Mouse (Mus musculus) heart, postnatal 4 days (tissue): ENCODE results near the gene Zfhx3. TPM values are rescaled to one million over a fixed set of nuclear protein-coding genes. Genes with fewer than 3 reads are reported as not detected.

Experiments
- DNase-seq: peaks from one replicate; pipeline ENCODE4 v3.0.0; 2021
- total RNA-seq, 2 experiments: library from RNA; stranded (reverse); gene quantifications; 2 replicates each; pipeline ENCODE4 v1.2.3; 2021

Zfhx3 gene
- total RNA-seq, 2 experiments from 2014 or later = 9.7 to 11.5 TPM

DNA sequence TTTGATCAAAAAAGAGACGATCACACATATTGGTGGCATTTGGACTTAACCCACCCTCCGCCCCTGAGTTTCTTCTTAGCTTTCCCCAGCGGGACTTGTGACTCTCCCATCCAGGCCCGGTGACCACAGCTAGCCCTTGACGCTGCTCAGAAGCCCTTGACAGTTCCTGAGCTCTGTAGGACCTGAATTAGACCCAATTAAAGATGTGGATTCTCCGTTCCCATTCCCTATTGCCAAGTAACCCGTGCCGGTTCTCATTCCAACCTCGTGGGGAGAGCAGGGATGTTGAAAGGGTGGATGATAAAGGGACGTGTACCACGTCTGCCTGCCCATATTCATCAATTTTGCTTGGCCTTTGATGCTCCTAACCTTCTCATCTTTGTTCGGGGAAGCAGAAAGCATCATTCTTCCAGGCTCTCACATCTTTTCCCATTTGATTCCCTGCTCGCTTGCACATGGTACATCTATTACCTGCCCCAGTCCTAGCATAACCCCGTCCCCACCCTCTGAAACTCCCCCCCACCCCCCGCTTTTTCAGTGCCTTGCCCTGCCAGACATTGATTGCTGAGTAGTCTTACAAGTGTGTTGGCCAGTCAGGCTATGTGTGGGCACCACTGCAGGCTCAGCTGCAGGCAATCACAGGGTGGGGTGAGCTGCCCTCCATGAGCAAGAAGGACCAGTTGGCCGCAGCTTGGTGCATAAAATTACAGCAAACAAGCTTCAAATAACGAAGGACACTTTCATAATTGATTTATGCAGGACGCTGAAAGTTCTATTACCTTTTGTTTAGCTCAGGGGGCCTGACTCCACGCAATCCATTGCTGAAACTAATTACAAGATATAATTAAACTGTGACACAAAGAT, 525.0 kb downstream of the Zfhx3 start:
- DNase-seq = no peak

DNA sequence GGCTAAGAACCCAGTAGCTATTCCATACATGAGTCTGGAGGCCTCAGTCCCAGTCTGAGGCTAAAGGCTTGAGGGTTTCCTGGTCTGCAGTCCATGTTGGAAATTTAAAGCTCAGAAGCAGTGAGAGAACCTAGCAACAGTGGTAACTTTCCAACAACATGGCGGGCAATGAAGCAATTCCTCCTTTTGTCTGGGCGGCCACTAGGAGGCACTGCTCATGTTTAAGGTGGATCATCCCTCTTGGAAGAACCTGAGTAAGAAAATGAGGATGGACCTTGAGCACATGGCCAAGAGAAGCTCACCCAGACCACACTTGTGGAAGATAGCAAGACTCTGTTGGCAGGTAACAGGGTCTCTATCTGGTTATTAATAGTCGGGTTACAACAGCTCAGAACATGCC, 527.8 kb downstream of the Zfhx3 start:
- no peak for DNase-seq

DNA sequence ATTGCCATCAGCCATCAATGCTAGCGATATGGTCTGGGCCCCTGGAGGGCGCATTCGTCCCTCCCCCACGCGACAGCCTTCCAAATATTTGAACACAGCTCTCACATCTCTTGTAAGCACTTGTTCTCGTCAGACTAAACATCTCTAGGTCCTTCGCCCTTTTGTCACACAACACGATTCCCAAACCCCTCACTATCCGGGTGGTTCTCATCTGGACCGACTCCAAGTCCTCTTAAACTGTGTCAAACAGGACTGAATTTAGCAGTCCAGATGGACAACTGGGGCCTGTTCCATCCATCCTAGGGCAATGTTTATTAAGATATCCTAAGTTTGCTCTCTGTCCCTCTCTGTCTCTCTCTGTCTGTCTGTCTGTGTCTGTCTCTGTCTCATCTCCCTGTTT, 532.1 kb downstream of the Zfhx3 start:
- DNase-seq = no peak

GRCm38 (mm10) chr8:108478131-108478530, 535.7 kb downstream of the Zfhx3 start:
- DNase-seq = no peak

DNA sequence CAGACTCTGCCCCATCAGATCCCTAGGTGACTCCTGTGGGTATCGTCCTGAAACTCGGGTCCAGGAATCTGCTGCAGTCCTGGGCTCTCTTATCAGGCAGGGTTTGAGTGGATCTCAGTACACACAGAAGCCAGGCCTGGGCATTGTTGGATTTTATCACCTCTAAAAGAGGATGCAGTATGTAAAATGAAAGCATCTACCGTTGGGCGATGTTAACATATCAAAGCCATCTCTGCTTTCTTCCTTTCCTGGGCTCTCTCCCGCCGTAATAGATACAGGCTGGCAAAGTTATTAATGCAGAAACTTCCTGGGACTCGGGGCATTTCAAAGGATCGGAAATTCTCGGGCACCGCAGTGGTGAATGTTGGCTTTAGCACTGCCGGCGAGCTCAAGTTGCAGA, 537.7 kb downstream of the Zfhx3 start:
- DNase-seq = no peak

DNA sequence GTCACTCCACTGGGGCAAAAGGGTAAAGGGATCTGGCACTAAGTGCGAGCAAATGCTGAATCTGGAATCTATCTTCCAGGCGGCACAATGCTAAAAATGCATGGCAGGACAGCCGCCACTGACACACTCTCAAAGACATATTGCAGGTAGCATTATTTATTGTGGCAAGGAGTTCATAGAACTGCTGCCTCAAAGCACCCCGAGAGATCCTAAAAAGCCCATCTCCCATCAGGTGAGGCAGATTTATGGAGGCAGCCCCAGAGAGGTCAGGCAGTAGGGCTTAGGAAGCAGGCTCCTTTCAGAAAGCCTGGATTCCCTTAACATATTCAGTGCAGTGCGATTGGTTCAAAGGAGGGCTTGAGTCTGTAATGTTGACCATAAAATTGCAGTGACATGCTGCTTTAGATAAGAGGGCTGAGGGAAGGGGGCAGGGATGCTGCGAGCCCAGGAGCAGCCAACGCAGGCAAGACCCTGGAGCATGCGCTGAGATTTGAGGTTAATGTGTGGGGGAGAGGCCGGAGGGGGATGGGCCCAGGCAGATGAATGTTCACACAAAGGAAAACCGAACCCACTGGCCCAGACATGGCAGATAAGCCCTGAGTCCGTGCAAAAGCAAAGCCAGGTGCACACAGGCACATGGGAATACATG, 538.8 kb downstream of the Zfhx3 start:
- DNase-seq = no peak

- DNase-seq = no peak
Measured at GRCm38 (mm10) chr8:108496101-108496500, 553.7 kb downstream of the Zfhx3 start.

DNA sequence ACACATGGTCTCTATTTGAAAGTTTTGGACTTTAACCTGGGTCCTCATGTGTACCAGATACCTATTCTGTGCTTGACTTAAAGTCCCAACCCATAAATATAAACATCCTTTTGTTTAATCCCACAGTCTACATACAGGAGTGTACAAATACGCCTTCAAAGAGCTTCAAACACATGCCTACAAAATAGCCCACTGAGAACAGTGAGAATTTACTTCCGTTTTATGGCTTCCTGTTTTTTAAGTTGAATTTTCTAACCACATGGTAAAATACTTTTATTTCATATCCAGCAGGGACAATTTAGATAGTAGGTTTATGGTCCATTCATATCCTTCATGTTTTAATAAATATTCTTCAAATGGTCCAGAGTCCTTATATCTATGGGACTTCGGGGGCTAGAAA, 564.3 kb downstream of the Zfhx3 start:
- DNase-seq = no peak

DNA sequence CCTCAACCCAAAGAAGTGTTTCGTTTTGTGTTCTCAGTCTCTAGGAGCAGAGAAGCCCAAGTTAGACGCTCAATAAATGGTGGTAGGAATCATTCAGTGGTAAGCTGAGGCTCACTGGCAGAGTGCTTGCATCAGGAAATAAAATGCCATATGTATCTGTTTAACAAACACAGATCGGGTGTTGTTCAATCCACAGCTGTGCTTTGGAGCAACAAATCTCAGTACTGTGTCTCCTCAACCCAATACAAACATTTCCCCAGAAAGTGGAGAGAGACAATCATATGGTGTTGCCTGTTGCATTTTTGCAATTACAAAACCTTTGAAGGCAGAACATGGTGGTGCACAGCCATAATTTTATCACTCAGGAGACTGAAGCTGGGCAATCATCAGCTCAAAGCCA, 565.3 kb downstream of the Zfhx3 start:
- DNase-seq = no peak

GRCm38 (mm10) chr8:108510641-108511325, 568.3 kb downstream of the Zfhx3 start:
- DNase-seq = no peak

DNA sequence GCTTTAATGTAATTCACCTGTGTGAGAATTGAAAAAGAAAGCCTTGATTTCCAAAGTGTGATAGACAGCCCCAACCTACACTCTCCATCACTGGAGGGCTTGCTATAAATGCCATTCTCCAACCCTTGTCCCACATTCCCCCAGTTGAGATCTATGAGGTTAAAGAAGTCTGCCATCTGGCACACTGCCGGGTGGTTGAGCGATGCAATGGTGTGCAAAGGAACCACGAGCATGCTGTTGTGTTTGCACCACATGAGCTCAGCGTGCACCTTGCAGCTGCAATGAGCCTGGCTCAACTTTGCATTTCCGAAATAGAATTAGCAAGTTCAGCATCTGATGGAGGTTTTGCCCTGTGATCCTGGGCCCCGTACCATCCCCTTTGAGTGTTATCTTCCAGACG, 575.7 kb downstream of the Zfhx3 start:
- no peak for DNase-seq

- no peak for DNase-seq
Measured at GRCm38 (mm10) chr8:108522050-108522449, 579.6 kb downstream of the Zfhx3 start.

GRCm38 (mm10) chr8:108529421-108529820, 587.0 kb downstream of the Zfhx3 start:
- no peak for DNase-seq

- no peak for DNase-seq
Measured at GRCm38 (mm10) chr8:108535121-108535876, 592.9 kb downstream of the Zfhx3 start.

GRCm38 (mm10) chr8:108536186-108536585, 593.7 kb downstream of the Zfhx3 start:
- DNase-seq = no peak

- no peak for DNase-seq
Measured at GRCm38 (mm10) chr8:108536911-108537351, 594.5 kb downstream of the Zfhx3 start.

DNA sequence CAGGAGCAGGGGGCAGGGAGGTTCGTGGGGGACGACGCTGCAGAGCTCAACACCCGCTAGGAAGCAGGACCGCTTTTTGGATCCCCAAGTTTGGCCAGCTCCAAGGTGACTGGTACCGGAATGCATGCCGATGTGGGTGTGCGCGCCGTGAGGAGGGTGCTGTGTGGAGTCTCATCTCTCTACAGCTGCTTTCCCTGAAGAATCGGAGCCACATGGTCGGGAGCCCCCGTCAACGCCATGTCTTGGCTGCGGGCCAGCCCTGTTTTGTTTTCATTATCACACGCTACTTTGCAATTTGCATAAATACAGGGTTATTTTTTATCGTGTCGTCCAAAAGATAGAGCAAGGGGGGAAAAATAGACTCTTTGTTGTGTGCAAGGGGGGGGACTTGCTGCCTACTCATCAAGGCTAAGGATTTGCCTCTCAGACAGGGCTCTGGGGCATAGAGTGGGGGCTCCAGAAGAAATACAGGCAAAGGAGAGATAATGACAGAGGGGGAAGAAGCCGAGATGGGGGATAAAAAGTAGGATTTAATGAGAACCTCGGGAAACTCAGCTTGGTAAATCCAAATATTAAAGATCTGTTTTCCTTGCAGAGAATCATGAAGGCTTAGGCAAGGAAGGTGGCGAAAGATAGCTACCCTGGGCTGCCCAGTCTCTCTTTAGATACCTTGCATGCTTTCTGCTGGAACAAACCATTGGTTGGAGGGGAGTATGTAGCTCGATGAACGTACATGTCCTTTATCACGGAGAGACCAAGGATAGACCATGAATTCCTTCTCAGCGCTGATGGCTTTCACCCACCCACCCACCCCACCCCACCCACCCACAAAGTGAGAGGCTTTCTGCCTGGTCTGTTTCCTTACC, 595.5 kb downstream of the Zfhx3 start:
- DNase-seq = no peak

GRCm38 (mm10) chr8:108538929-108539555, 596.6 kb downstream of the Zfhx3 start:
- DNase-seq = no peak

DNA sequence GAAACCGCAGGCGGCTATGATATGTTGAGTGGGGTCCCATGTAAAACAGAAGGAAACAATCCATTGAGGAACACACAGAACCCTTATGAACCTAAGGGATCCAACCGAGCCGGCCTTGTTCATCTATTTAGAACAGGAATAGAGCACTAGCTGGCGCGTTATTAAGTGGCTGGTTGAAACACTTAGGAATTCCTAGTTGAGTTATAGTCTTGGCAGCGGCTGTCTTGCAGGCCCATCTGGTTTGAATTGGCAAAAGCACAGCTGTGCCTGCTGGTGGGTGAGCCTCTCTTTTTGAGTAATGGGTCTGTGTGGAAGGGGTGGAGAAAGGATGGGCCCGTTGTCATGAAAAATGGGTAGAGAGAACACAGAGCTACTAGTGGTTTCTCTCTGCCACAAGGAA, 610.1 kb downstream of the Zfhx3 start:
- DNase-seq = no peak

DNA sequence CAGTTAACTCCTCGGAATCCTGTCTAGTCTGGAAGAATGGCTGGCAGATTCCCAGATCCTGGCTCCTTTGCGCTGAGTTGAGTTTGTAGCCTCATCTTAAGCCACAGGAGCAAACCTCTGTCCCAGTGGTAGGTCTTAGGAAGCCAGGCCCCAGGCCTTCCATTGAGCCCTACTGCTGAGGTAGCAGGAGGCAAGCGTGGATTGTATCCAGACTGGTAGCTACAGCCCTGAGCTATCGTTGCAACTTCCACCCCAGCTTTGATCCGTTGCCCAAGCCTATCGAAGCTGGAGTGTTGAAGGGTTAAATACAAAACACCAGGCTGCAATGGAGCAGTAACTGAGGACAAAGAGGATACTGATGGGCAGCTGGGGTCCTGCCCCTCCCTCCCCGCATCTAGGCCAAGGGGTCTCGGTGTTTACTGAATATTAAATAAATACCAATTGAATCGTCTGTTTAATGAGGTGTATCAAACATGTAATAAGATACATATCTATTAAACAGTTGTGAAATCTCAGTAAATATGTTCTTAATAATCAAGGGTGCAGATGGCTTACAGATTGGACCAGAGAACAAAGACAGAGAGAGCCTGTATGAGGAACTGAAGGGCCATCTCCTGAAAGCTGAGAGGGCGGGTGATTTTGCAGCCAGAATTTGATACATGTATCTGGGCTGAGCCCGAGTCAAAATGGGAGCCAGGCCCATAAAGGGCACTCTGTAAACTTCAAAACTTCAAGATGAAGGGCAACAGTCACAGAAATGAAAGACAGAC, 611.5 kb downstream of the Zfhx3 start:
- DNase-seq = no peak
